Mouse (Mus musculus) MEL (cell line): Measurements from ENCODE around the gene Phkg1. TPM values are rescaled to one million over a fixed set of nuclear protein-coding genes. Genes with fewer than 3 reads are reported as not detected.

Experiments used
- DNase-seq: peaks from one replicate; pipeline ENCODE4 v3.0.0; 2011; ENCODE audit warnings: low read depth, low spot score
- H3K27ac ChIP-seq: 2 replicates; pipeline ENCODE4 v1.5.1; 2012; ENCODE audit warnings: low read depth, mild to moderate bottlenecking, control low read depth, low read length, moderate library complexity; ENCODE audit not compliant: control insufficient read depth
- H3K27me3 ChIP-seq, 2 experiments: fragments of 150-350 bp in 1 of 2; sonication (generic) in 1 of 2; 2 replicates each; pipeline ENCODE4 v1.6.1; 2012; ENCODE audit warnings: low read length in 2 of 2, mild to moderate bottlenecking in 2 of 2, improper control_type of control experiment in 1 of 2, moderate library complexity in 1 of 2; ENCODE audit not compliant: insufficient read depth in 2 of 2, control insufficient read depth in 1 of 2
- H3K36me3 ChIP-seq, 2 experiments: 2 replicates each; pipeline ENCODE4 v1.6.1; 2012 to 2014; ENCODE audit warnings: low read length in 2 of 2, improper control_type of control experiment in 1 of 2, inconsistent platforms in 1 of 2, mild to moderate bottlenecking in 1 of 2; ENCODE audit not compliant: insufficient read depth in 2 of 2, control insufficient read depth in 1 of 2
- H3K4me1 ChIP-seq, 2 experiments: fragments of 150-350 bp in 1 of 2; sonication (generic) in 1 of 2; 2 replicates each; pipeline ENCODE4 v1.6.1; 2012; ENCODE audit warnings: low read length in 2 of 2, improper control_type of control experiment in 1 of 2, mild to moderate bottlenecking in 1 of 2; ENCODE audit not compliant: insufficient read depth in 2 of 2, control insufficient read depth in 1 of 2
- H3K4me3 ChIP-seq, 2 experiments: fragments of 150-350 bp in 1 of 2; sonication (generic) in 1 of 2; 2 replicates each; pipeline ENCODE4 v1.5.1; 2012; ENCODE audit warnings: low read depth in 2 of 2, low read length in 2 of 2, mild to moderate bottlenecking in 2 of 2, moderate library complexity in 2 of 2, control low read depth in 1 of 2, improper control_type of control experiment in 1 of 2; ENCODE audit not compliant: control insufficient read depth in 1 of 2, insufficient read depth in 1 of 2
- H3K79me2 ChIP-seq: 2 replicates; pipeline ENCODE4 v1.6.1; 2012; ENCODE audit warnings: mild to moderate bottlenecking, low read length, moderate library complexity; ENCODE audit not compliant: control insufficient read depth, poor library complexity, insufficient read depth
- H3K9ac ChIP-seq: 2 replicates; pipeline ENCODE4 v1.6.1; 2012; ENCODE audit warnings: low read depth, mild to moderate bottlenecking, control low read depth, low read length, moderate library complexity; ENCODE audit not compliant: control insufficient read depth, poor library complexity, severe bottlenecking
- H3K9me3 ChIP-seq: fragments of 150-350 bp; sonication (generic); replicated peaks from 2 replicates; pipeline ENCODE4 v1.6.1; 2012; ENCODE audit warnings: mild to moderate bottlenecking, low read length, improper control_type of control experiment, moderate library complexity; ENCODE audit not compliant: insufficient read depth
- CHD2 ChIP-seq: IDR thresholded peaks from 2 replicates; pipeline ENCODE4 v1.6.1; 2011; ENCODE audit warnings: low read length, improper control_type of control experiment
- CTCF ChIP-seq, 3 experiments: IDR thresholded peaks in 2 of 3; conservative IDR thresholded peaks in 1 of 3; 2 replicates each; pipeline ENCODE4 v1.5.1; 2011 to 2012; ENCODE audit warnings: low read length in 3 of 3, low read depth in 2 of 3, mild to moderate bottlenecking in 2 of 3, improper control_type of control experiment in 1 of 3, inconsistent platforms in 1 of 3, mixed read lengths in 1 of 3, moderate library complexity in 1 of 3; ENCODE audit not compliant: control insufficient read depth in 1 of 3, insufficient read depth in 1 of 3, poor library complexity in 1 of 3, severe bottlenecking in 1 of 3
- E2F4 ChIP-seq: IDR thresholded peaks from 2 replicates; pipeline ENCODE4 v1.6.1; 2011; ENCODE audit warnings: low read depth, low read length, improper control_type of control experiment, borderline replicate concordance
- ELF1 ChIP-seq: IDR thresholded peaks from 2 replicates; pipeline ENCODE4 v1.6.1; 2014; ENCODE audit warnings: low read depth, mild to moderate bottlenecking, inconsistent platforms, low read length, improper control_type of control experiment, moderate library complexity
- ETS1 ChIP-seq: IDR thresholded peaks from 2 replicates; pipeline ENCODE4 v1.6.1; 2012; ENCODE audit warnings: low read depth, mild to moderate bottlenecking, inconsistent platforms, low read length, improper control_type of control experiment, moderate library complexity
- GABPA ChIP-seq: IDR thresholded peaks from 2 replicates; pipeline ENCODE4 v1.6.1; 2012; ENCODE audit warnings: low read depth, mild to moderate bottlenecking, inconsistent platforms, low read length, improper control_type of control experiment, moderate library complexity
- GATA1 ChIP-seq: IDR thresholded peaks from 2 replicates; pipeline ENCODE4 v1.6.1; 2011; ENCODE audit warnings: low read depth, low read length, improper control_type of control experiment
- HCFC1 ChIP-seq: IDR thresholded peaks from 2 replicates; pipeline ENCODE4 v1.6.1; 2012; ENCODE audit warnings: low read depth, mild to moderate bottlenecking, inconsistent platforms, low read length, improper control_type of control experiment, moderate library complexity
- JUND ChIP-seq: IDR thresholded peaks from 2 replicates; pipeline ENCODE4 v1.6.1; 2011; ENCODE audit warnings: low read depth, mild to moderate bottlenecking, improper control_type of control experiment, low read length
- MAX ChIP-seq: IDR thresholded peaks from 2 replicates; pipeline ENCODE4 v1.6.1; 2011; ENCODE audit warnings: low read length, improper control_type of control experiment
- MAZ ChIP-seq: IDR thresholded peaks from 2 replicates; pipeline ENCODE4 v1.6.1; 2012; ENCODE audit warnings: low read depth, mild to moderate bottlenecking, inconsistent platforms, low read length, improper control_type of control experiment
- MEF2A ChIP-seq: IDR thresholded peaks from 2 replicates; pipeline ENCODE4 v1.6.1; 2014; ENCODE audit warnings: low read depth, mild to moderate bottlenecking, inconsistent platforms, low read length, improper control_type of control experiment; ENCODE audit not compliant: poor library complexity, insufficient replicate concordance, severe bottlenecking; ENCODE audit errors: extremely low read depth
- MXI1 ChIP-seq: IDR thresholded peaks from 2 replicates; pipeline ENCODE4 v1.6.1; 2011; ENCODE audit warnings: mild to moderate bottlenecking, low read depth, low read length, improper control_type of control experiment
- MYB ChIP-seq: IDR thresholded peaks from 2 replicates; pipeline ENCODE4 v1.6.1; 2011; ENCODE audit warnings: mild to moderate bottlenecking, low read depth, low read length, improper control_type of control experiment
- MYC ChIP-seq: IDR thresholded peaks from 2 replicates; pipeline ENCODE4 v1.6.1; 2011; ENCODE audit warnings: low read depth, mild to moderate bottlenecking, low read length, improper control_type of control experiment, moderate library complexity
- NELFE ChIP-seq: IDR thresholded peaks from 2 replicates; pipeline ENCODE4 v1.6.1; 2011; ENCODE audit warnings: low read depth, low read length, improper control_type of control experiment
- NRF1 ChIP-seq: IDR thresholded peaks from 2 replicates; pipeline ENCODE4 v1.6.1; 2014; ENCODE audit warnings: low read depth, mild to moderate bottlenecking, inconsistent platforms, low read length, improper control_type of control experiment, moderate library complexity; ENCODE audit not compliant: poor library complexity, insufficient read depth, severe bottlenecking
- POLR2A ChIP-seq, 2 experiments: IDR thresholded peaks; 2 replicates each; pipeline ENCODE4 v1.6.1; 2011 to 2012; ENCODE audit warnings: low read length in 2 of 2, mild to moderate bottlenecking in 2 of 2, control low read depth in 1 of 2, improper control_type of control experiment in 1 of 2, low read depth in 1 of 2, moderate library complexity in 1 of 2; ENCODE audit not compliant: control insufficient read depth in 1 of 2, insufficient read depth in 1 of 2, poor library complexity in 1 of 2
- POLR2AphosphoS2 ChIP-seq: IDR thresholded peaks from 2 replicates; pipeline ENCODE4 v1.6.1; 2011; ENCODE audit warnings: low read length, improper control_type of control experiment
- RAD21 ChIP-seq: IDR thresholded peaks from 2 replicates; pipeline ENCODE4 v1.6.1; 2011; ENCODE audit warnings: mild to moderate bottlenecking, low read depth, low read length, improper control_type of control experiment
- SIN3A ChIP-seq: IDR thresholded peaks from 2 replicates; pipeline ENCODE4 v1.6.1; 2012; ENCODE audit warnings: low read length, improper control_type of control experiment, inconsistent platforms
- TAL1 ChIP-seq: IDR thresholded peaks from 2 replicates; pipeline ENCODE4 v1.6.1; 2012; ENCODE audit warnings: mild to moderate bottlenecking, inconsistent platforms, low read length, moderate library complexity, mixed read lengths
- TCF12 ChIP-seq: IDR thresholded peaks from 2 replicates; pipeline ENCODE4 v1.6.1; 2014; ENCODE audit warnings: low read depth, mild to moderate bottlenecking, inconsistent platforms, low read length, improper control_type of control experiment, moderate library complexity
- UBTF ChIP-seq: IDR thresholded peaks from 2 replicates; pipeline ENCODE4 v1.6.1; 2012; ENCODE audit warnings: low read depth, mild to moderate bottlenecking, inconsistent platforms, low read length, improper control_type of control experiment, moderate library complexity, borderline replicate concordance; ENCODE audit not compliant: insufficient read depth
- USF2 ChIP-seq, 2 experiments: IDR thresholded peaks; 2 replicates each; pipeline ENCODE4 v1.6.1; 2011 to 2012; ENCODE audit warnings: improper control_type of control experiment in 2 of 2, low read length in 2 of 2, borderline replicate concordance in 1 of 2, inconsistent platforms in 1 of 2, low read depth in 1 of 2, mild to moderate bottlenecking in 1 of 2; ENCODE audit not compliant: insufficient read depth in 1 of 2
- ZC3H11A ChIP-seq: IDR thresholded peaks from 2 replicates; pipeline ENCODE4 v1.6.1; 2012; ENCODE audit warnings: low read depth, mild to moderate bottlenecking, inconsistent platforms, low read length, improper control_type of control experiment
- ZKSCAN1 ChIP-seq: IDR thresholded peaks from 2 replicates; pipeline ENCODE4 v1.6.1; 2012; ENCODE audit warnings: low read depth, mild to moderate bottlenecking, inconsistent platforms, low read length, improper control_type of control experiment, moderate library complexity
- ZNF384 ChIP-seq: IDR thresholded peaks from 2 replicates; pipeline ENCODE4 v1.6.1; 2012; ENCODE audit warnings: low read depth, mild to moderate bottlenecking, inconsistent platforms, low read length, improper control_type of control experiment
- polyA plus RNA-seq, 2 experiments: library from polyadenylated mRNA; stranded (reverse) in 1 of 2; unstranded in 1 of 2; fragments of >175 nt in 1 of 2; fragments of >200 nt in 1 of 2; gene quantifications; 2 replicates each; pipeline versions ENCODE4 v1.2.1 to v1.2.4; 2012; ENCODE audit warnings: low replicate concordance in 2 of 2, low read depth in 1 of 2; ENCODE audit not compliant: insufficient read length in 2 of 2, insufficient read depth in 1 of 2, missing spikeins in 1 of 2
- total RNA-seq: library from RNA; depleted of rRNA; stranded (reverse); fragments of 300-350 nt; gene quantifications from 2 replicates; pipeline ENCODE4 v1.2.3, GENCODE M21; 2012

Phkg1 gene
- total and polyA plus RNA-seq, 3 experiments = 0.62 to 0.72 TPM; not detected in 1

- H3K27ac ChIP-seq = no peak overlapping the region
- TF ChIP-seq CTCF (IDR thresholded peaks at IDR 0.05 in 2 of 3, conservative IDR thresholded peaks at IDR 0.05 in 1 of 3; ENCODE audit: control insufficient read depth in 1 of 3, insufficient read depth in 1 of 3, low read depth in 2 of 3, low read length in 3 of 3, poor library complexity in 1 of 3, severe bottlenecking in 1 of 3) (no peak), MAZ (no peak), CHD2 (no peak), TCF12 (no peak), MAX (no peak), NELFE (no peak), E2F4 (no peak), RAD21 (no peak), USF2 (IDR thresholded peaks at IDR 0.05; ENCODE audit: borderline replicate concordance in 1 of 2, insufficient read depth in 1 of 2, low read depth in 1 of 2, low read length in 2 of 2) (no peak)
- no peak for DNase-seq
- H3K4me1 ChIP-seq = peaks cover 0 to 9% of the 10 kb centered on the region in 2 experiments; a peak in 3 of 4 replicates
- H3K9me3 ChIP-seq = no peaks in the 10 kb centered on the region
- H3K36me3 ChIP-seq = peaks cover 0 to 12% of the 10 kb centered on the region in 2 experiments; a peak in 2 of 4 replicates
- H3K27me3 ChIP-seq = no peaks in the 10 kb centered on the region
- peak overlapping the region; percentile 80 for H3K9ac ChIP-seq
- H3K4me3 ChIP-seq = peak overlapping the region; percentile 78 to 89
- peaks cover 3% of the 10 kb centered on the region; the same call in 1 of the 2 replicates for H3K79me2 ChIP-seq
Observed at GRCm38 (mm10) chr5:129909147-129909546, 10.8 kb upstream of the Phkg1 start.

DNA sequence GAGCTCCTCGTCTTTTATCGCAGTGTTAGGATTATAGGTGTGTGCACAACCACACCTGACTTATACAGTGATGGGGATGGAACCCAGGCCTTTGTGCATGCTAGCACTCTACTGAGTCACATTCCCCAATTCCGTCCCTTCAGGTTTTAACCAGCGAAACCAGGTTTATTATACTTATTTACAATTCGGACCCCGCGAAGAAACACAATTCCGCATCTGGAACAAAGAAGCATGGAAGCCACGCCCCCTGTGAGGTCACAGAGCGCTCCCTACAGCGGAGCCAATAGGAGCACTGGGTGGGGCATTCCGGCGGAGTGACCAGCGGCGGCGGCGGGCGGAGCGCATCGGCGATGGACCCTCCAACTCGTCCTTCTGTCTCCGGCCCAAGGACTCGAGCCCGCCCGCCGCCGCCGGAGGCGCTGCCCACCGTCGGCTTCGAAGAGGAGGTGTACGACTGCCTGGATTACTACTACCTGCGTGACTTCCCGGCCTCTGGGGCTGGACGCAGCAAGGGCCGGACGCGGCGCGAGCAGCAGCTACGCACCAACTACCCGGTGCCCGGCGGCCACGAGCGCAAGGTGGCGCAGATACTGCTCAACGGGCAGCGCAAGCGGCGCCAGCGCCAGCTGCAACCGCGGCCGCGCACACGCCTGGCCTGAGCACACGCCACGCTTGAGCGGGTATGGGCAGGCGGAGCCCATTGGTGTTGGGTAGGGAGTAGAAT, 10.1 kb upstream of the Phkg1 start, which contains the start of gene Nupr1l:
TSS of gene Nupr1l (plus strand) at position 299 of the 724 bp plus-strand sequence.
- Histone ChIP-seq H3K9me3 (no peaks in the 10 kb centered on the region), H3K27ac (no peak within 1 kb of the TSS), H3K36me3 (peaks cover 0 to 12% of the 10 kb centered on the region in 2 experiments; a peak in 2 of 4 replicates), H3K79me2 (peaks cover 3% of the 10 kb centered on the region; the same call in 1 of the 2 replicates), H3K4me3 (peak within 1 kb of the TSS; percentile 78 to 89), H3K27me3 (no peaks in the 10 kb centered on the region), H3K4me1 (peaks cover 0 to 9% of the 10 kb centered on the region in 2 experiments; a peak in 3 of 4 replicates), H3K9ac (peak within 1 kb of the TSS; percentile 80)
- peak; percentile 90 for DNase-seq
- TF ChIP-seq TCF12 = 0 out of 2 replicates have a peak, but pooled peaks have one; percentile 18
- peak; percentile 25; the same call in 1 of the 2 replicates for TF ChIP-seq NRF1
- TF ChIP-seq ZNF384 = no peak
- no peak for TF ChIP-seq ZC3H11A
- TF ChIP-seq MAZ = no peak
- TF ChIP-seq ELF1 = no peak
- no peak for TF ChIP-seq TAL1
- no peak for TF ChIP-seq GATA1
- TF ChIP-seq RAD21 = no peak
- TF ChIP-seq CTCF (IDR thresholded peaks at IDR 0.05 in 2 of 3, conservative IDR thresholded peaks at IDR 0.05 in 1 of 3; ENCODE audit: control insufficient read depth in 1 of 3, insufficient read depth in 1 of 3, low read depth in 2 of 3, low read length in 3 of 3, poor library complexity in 1 of 3, severe bottlenecking in 1 of 3) = no peak
- TF ChIP-seq SIN3A = peak; percentile 36
- TF ChIP-seq POLR2A (IDR thresholded peaks at IDR 0.05; ENCODE audit: control insufficient read depth in 1 of 2, insufficient read depth in 1 of 2, low read depth in 1 of 2, low read length in 2 of 2, poor library complexity in 1 of 2) = peak in 1 of 2 experiments; percentile 75; a peak in 2 of 4 replicates
- no peak for TF ChIP-seq MEF2A
- no peak for TF ChIP-seq GABPA
- TF ChIP-seq MXI1 = peak; percentile 32
- no peak for TF ChIP-seq JUND
- peak; percentile 61; the same call in 1 of the 2 replicates for TF ChIP-seq POLR2AphosphoS2
- TF ChIP-seq ZKSCAN1 = no peak
- no peak for TF ChIP-seq UBTF
- TF ChIP-seq MYB = no peak
- TF ChIP-seq NELFE = peak; percentile 61
- TF ChIP-seq ETS1 = no peak
- 0 out of 2 replicates have a peak, but pooled peaks have one; percentile 17 for TF ChIP-seq MYC
- peak; percentile 47; the same call in 1 of the 2 replicates for TF ChIP-seq HCFC1
- TF ChIP-seq USF2 (IDR thresholded peaks at IDR 0.05; ENCODE audit: borderline replicate concordance in 1 of 2, insufficient read depth in 1 of 2, low read depth in 1 of 2, low read length in 2 of 2) = no peak
